ENCODE assay signal across 8 mouse cellular contexts in the genomic region with DNA sequence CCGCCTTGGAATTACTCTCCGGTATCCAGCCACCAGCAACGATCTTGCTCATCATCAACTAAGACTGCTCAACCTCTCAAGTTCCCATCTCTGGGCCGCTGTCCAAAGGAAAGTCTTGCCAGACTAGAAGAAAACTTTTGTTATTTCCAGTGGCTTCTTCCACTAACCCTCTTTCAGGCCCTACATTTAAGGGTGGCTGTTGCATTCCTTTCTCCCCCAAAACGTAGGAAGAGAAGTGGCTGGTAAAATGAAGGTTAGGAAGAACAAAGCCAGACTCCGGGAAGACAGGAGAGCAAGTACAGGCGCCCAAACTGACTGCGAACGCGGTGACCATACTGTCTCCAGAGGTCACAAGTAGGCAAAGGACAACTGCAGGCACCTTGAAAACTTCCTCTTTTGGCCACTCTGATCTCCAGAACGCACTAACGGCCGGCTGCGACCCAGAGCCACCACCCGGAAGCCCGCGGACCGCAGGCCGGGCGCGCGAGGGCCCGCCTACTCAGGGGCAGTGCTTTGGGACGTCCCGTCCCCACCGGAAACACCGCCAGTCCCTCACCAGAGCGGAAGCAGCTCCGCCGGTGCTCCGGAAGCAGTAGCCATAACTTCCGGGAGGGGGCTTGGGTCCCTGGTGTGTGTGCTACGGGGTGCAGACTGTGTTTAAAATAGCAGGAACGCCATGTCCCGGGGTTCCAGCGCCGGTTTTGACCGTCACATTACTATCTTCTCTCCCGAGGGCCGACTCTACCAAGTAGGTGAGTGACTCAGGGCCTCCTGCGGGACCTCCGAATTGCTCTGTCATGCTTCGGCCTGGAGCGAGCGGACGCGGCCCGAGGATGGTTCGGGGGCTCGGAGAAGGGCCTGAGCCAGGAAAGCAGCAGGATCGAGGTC. TPM values are rescaled to one million over a fixed set of nuclear protein-coding genes. Genes with fewer than 3 reads are reported as not detected.
DNase-seq lines count a peak whose midpoint lies in the region; ATAC-seq lines count a peak whose summit lies in the region.

No protein-coding gene starts in this region.

- H3K36me3 ChIP-seq in heart, embryonic 14.5 days (ENCODE audit: control insufficient read depth, insufficient read depth, low read length), result no peaks in the 10 kb centered on the region
- peaks cover 7% of the 10 kb centered on the region; the same call in 1 of the 2 replicates for H3K36me3 ChIP-seq in liver, embryonic 13.5 days
- no peaks in the 10 kb centered on the region for H3K36me3 ChIP-seq in stomach, embryonic 16.5 days (ENCODE audit: control insufficient read depth, insufficient read depth, low read length)

- DNase-seq in CD4-positive, CD25-positive, alpha-beta regulatory T cell, adult 2 months (ENCODE audit: low read depth, low spot score), result peak; percentile 94
- peak; percentile 72 for DNase-seq in fibroblast of lung, adult 2 months (ENCODE audit: low read depth)
- DNase-seq in kidney, postnatal 14 days, result peak; percentile 94
- peak; percentile 92 for DNase-seq in liver, embryonic 13.5 days
- peak; percentile 96 for DNase-seq in neural tube, embryonic 10.5 days (ENCODE audit: extremely low spot score, low spot score)

- 1% methylated on average over 51 of the region's 51 CpGs for WGBS in heart, embryonic 14.5 days
- WGBS in liver, embryonic 13.5 days (ENCODE audit: insufficient replicate concordance), result under 1% methylated on average over 51 of the region's 51 CpGs
- under 1% methylated on average over 51 of the region's 51 CpGs for WGBS in stomach, embryonic 16.5 days

- H3K27me3 ChIP-seq in heart, embryonic 14.5 days (ENCODE audit: control insufficient read depth, insufficient read depth, low read length), result no peaks in the 10 kb centered on the region
- no peaks in the 10 kb centered on the region for H3K27me3 ChIP-seq in liver, embryonic 13.5 days
- no peaks in the 10 kb centered on the region for H3K27me3 ChIP-seq in stomach, embryonic 16.5 days (ENCODE audit: control insufficient read depth, insufficient read depth, low read length)

- peak overlapping the region; percentile 89 for H3K4me3 ChIP-seq in brown adipose tissue, adult 24 weeks (ENCODE audit: insufficient read depth, low read depth, low read length)
- H3K4me3 ChIP-seq in heart, embryonic 14.5 days (ENCODE audit: control insufficient read depth in 1 of 2, insufficient read depth in 1 of 2, low read depth in 1 of 2, low read length in 2 of 2), result peak overlapping the region; percentile 92 to 94
- H3K4me3 ChIP-seq in liver, embryonic 13.5 days (replicated peaks), result peak overlapping the region; percentile 92
- H3K4me3 ChIP-seq in stomach, embryonic 16.5 days (replicated peaks; ENCODE audit: low read length), result peak overlapping the region; percentile 92

- no peaks in the 10 kb centered on the region for H3K9me3 ChIP-seq in heart, embryonic 14.5 days (ENCODE audit: control insufficient read depth, low read length)
- H3K9me3 ChIP-seq in liver, embryonic 13.5 days (replicated peaks), result no peaks in the 10 kb centered on the region
- no peaks in the 10 kb centered on the region for H3K9me3 ChIP-seq in stomach, embryonic 16.5 days (replicated peaks; ENCODE audit: control insufficient read depth, low read length)

- ATAC-seq in heart, embryonic 14.5 days (ENCODE audit: insufficient number of reproducible peaks, insufficient read depth, low FRiP score, low read depth), result peak; percentile 98
- peak; percentile 99 for ATAC-seq in liver, embryonic 13.5 days (ENCODE audit: low read depth)
- ATAC-seq in stomach, embryonic 16.5 days (ENCODE audit: insufficient read depth, low FRiP score), result peak; percentile 99

- peak overlapping the region; percentile 94 for H3K9ac ChIP-seq in heart, embryonic 14.5 days (ENCODE audit: low read length)
- peak overlapping the region; percentile 93 for H3K9ac ChIP-seq in liver, embryonic 13.5 days
- H3K9ac ChIP-seq in stomach, embryonic 16.5 days (ENCODE audit: low read length), result peak overlapping the region; percentile 96

- H3K4me1 ChIP-seq in brown adipose tissue, adult 24 weeks (ENCODE audit: control insufficient read depth, insufficient read depth, insufficient read length, low read length), result peaks cover 6% of the 10 kb centered on the region
- peaks cover 5 to 21% of the 10 kb centered on the region in 2 experiments for H3K4me1 ChIP-seq in heart, embryonic 14.5 days (ENCODE audit: control insufficient read depth in 2 of 2, insufficient read depth in 2 of 2, low read length in 2 of 2)
- H3K4me1 ChIP-seq in liver, embryonic 13.5 days (replicated peaks), result peaks cover 27% of the 10 kb centered on the region
- peaks cover 14% of the 10 kb centered on the region for H3K4me1 ChIP-seq in stomach, embryonic 16.5 days (ENCODE audit: control insufficient read depth, insufficient read depth, low read length)

- H3K4me2 ChIP-seq in heart, embryonic 14.5 days (ENCODE audit: low read length), result peak overlapping the region; percentile 92
- peak overlapping the region; percentile 91 for H3K4me2 ChIP-seq in liver, embryonic 13.5 days
- peak overlapping the region; percentile 73 for H3K4me2 ChIP-seq in stomach, embryonic 16.5 days (ENCODE audit: low read depth, low read length)

- peak overlapping the region; percentile 98 for H3K27ac ChIP-seq in brown adipose tissue, adult 24 weeks (replicated peaks; ENCODE audit: low read depth, low read length)
- peak overlapping the region; percentile 89 to 99 for H3K27ac ChIP-seq in heart, embryonic 14.5 days (replicated peaks in 1 of 2; ENCODE audit: control insufficient read depth in 1 of 2, insufficient read depth in 1 of 2, low read depth in 2 of 2, low read length in 2 of 2)
- peak overlapping the region; percentile 81 for H3K27ac ChIP-seq in liver, embryonic 13.5 days
- peak overlapping the region; percentile 96 for H3K27ac ChIP-seq in stomach, embryonic 16.5 days (ENCODE audit: low read length)

RNA-seq across cellular contexts. Expression of a gene that starts 14.5 kb away (rescaled TPM):
- 251 and 340 TPM in 2 replicates for polyA plus RNA-seq in brown adipose tissue, adult 24 weeks (2012; ENCODE audit: insufficient read depth, insufficient read length, missing spikeins)
- polyA plus RNA-seq in heart, embryonic 14.5 days (2014; fragmentation: Nextera tagmentation; extraction: Ambion mirVana), result 327 and 344 TPM in 2 replicates
- 281 and 285 TPM in 2 replicates for polyA plus RNA-seq in liver, embryonic 13.5 days (2015; fragmentation: Nextera tagmentation; extraction: Ambion mirVana)
- polyA plus RNA-seq in stomach, embryonic 16.5 days (2015; fragmentation: Nextera tagmentation; extraction: Ambion mirVana), result 359 and 373 TPM in 2 replicates

Comparison
In these comparisons a context has a peak if more than half of its experiments do, and no peak if none do; other contexts are left out.
1. Peak in every context shown above with its lines: DNase-seq, ATAC-seq, H3K4me3 ChIP-seq and H3K27ac ChIP-seq.